ENCODE assay signal across 23 mouse cellular contexts in genomic region chr9:58289090-58289489, GRCm38 (mm10). TPM values are rescaled to one million over a fixed set of nuclear protein-coding genes. Genes with fewer than 3 reads are reported as not detected.
DNase-seq lines count a peak whose midpoint lies in the region; ATAC-seq and TF ChIP-seq lines count a peak whose summit lies in the region.
"Had no signal": no experiment of that assay in that cellular context is flagged by ENCODE, and none has a peak within 500 bp of the region (broad histone marks: within the 10 kb centered on the region; RNA-seq: fewer than 3 reads in every experiment).

No protein-coding gene starts in this region.

- no peak for TF ChIP-seq CTCF in kidney, adult 2 months (conservative IDR thresholded peaks at IDR 0.05; ENCODE audit: insufficient read depth, insufficient read length, low read depth, low read length)
- TF ChIP-seq CTCF in liver, postnatal 0 days (IDR thresholded peaks at IDR 0.05; ENCODE audit: low read depth), result no peak
- TF ChIP-seq CTCF in lung, adult 2 months (IDR thresholded peaks at IDR 0.05; ENCODE audit: insufficient read depth, low read length), result no peak

- H3K4me2 ChIP-seq in kidney, embryonic 16.5 days (replicated peaks; ENCODE audit: low read depth, low read length), result no peak overlapping the region
- no peak overlapping the region for H3K4me2 ChIP-seq in liver, postnatal 0 days (ENCODE audit: low read depth, low read length)
- H3K4me2 ChIP-seq: embryonic facial prominence, embryonic 12.5 days; forebrain, embryonic 12.5 days; heart, embryonic 12.5 days; hindbrain, embryonic 14.5 days had no signal

- DNase-seq in kidney, adult 11 months, result peak; percentile 50
- DNase-seq in kidney, adult 18-20 months, result no peak
- DNase-seq in kidney, adult 2 months, result peak; percentile 63
- DNase-seq in kidney, postnatal 36 days, result peak; percentile 30 to 53
- no peak for DNase-seq in liver, postnatal 0 days
- DNase-seq in layer of hippocampus, adult 8-10 months (ENCODE audit: low spot score in 2 of 2), result no peak
- DNase-seq in lung, adult 2 months, result no peak
- DNase-seq: adrenal gland, adult 2 months; adrenal gland, postnatal 25 days; cerebellum, adult 8-10 months; cerebellum, postnatal 14 days; embryo, embryonic 11 days; forebrain, postnatal 0 days; heart, adult 2 months had no signal

- WGBS in kidney, adult 2 months, result 79% methylated on average over 1 of the region's 1 CpGs
- 55% methylated on average over 1 of the region's 1 CpGs for WGBS in kidney, embryonic 16.5 days
- 64% methylated on average over 1 of the region's 1 CpGs for WGBS in liver, postnatal 0 days (ENCODE audit: insufficient replicate concordance)
- 48% methylated on average over 1 of the region's 1 CpGs for WGBS in lung, adult 2 months

- TF ChIP-seq POLR2A in kidney, adult 2 months (IDR thresholded peaks at IDR 0.05; ENCODE audit: low read depth, low read length), result no peak
- no peak for TF ChIP-seq POLR2A in lung, adult 2 months (IDR thresholded peaks at IDR 0.05; ENCODE audit: borderline replicate concordance, extremely low read depth, low read depth, low read length)

- ATAC-seq in kidney, embryonic 16.5 days (ENCODE audit: low FRiP score, low TSS enrichment), result peak; percentile 52; the same call in 1 of the 2 replicates
- no peak for ATAC-seq in liver, postnatal 0 days
- ATAC-seq: forebrain, postnatal 0 days; Patski had no signal

- H3K4me3 ChIP-seq in kidney, adult 2 months (ENCODE audit: insufficient read depth, low read depth, low read length), result no peak overlapping the region
- no peak overlapping the region for H3K4me3 ChIP-seq in kidney, embryonic 16.5 days (ENCODE audit: low read length)
- no peak overlapping the region for H3K4me3 ChIP-seq in liver, postnatal 0 days (ENCODE audit: low read depth, low read length)
- H3K4me3 ChIP-seq in lung, adult 2 months (replicated peaks; ENCODE audit: extremely low read depth, low read depth, low read length), result no peak overlapping the region
- H3K4me3 ChIP-seq: embryonic facial prominence, embryonic 12.5 days; forebrain, embryonic 12.5 days; heart, adult 2 months; heart, embryonic 12.5 days; hindbrain, embryonic 10.5 days had no signal

- no peaks in the 10 kb centered on the region for H3K36me3 ChIP-seq in kidney, adult 2 months (ENCODE audit: control insufficient read depth, insufficient read depth, low read length)
- no peaks in the 10 kb centered on the region for H3K36me3 ChIP-seq in kidney, embryonic 16.5 days (ENCODE audit: insufficient read depth, low read length)
- no peaks in the 10 kb centered on the region for H3K36me3 ChIP-seq in liver, postnatal 0 days (replicated peaks; ENCODE audit: insufficient read depth, low read length)
- H3K36me3 ChIP-seq: forebrain, embryonic 12.5 days; hindbrain, embryonic 10.5 days had no signal

- H3K27ac ChIP-seq in kidney, adult 2 months (ENCODE audit: insufficient read depth, low read depth, low read length), result peak overlapping the region; percentile 70
- H3K27ac ChIP-seq in kidney, embryonic 16.5 days (ENCODE audit: low read length), result peak overlapping the region; percentile 72
- H3K27ac ChIP-seq in liver, postnatal 0 days (ENCODE audit: low read depth), result no peak overlapping the region
- H3K27ac ChIP-seq: embryonic facial prominence, embryonic 12.5 days; forebrain, embryonic 12.5 days; heart, adult 2 months; hindbrain, embryonic 10.5 days; hindbrain, embryonic 14.5 days had no signal

- no peaks in the 10 kb centered on the region for H3K9me3 ChIP-seq in kidney, embryonic 16.5 days (ENCODE audit: low read length)
- no peaks in the 10 kb centered on the region for H3K9me3 ChIP-seq in liver, postnatal 0 days (ENCODE audit: low read length)
- H3K9me3 ChIP-seq: embryonic facial prominence, embryonic 12.5 days; forebrain, embryonic 12.5 days; heart, embryonic 12.5 days; hindbrain, embryonic 10.5 days had no signal

- no peak for TF ChIP-seq EP300 in liver, postnatal 0 days (IDR thresholded peaks at IDR 0.05; ENCODE audit: low read depth)

- no peaks in the 10 kb centered on the region for H3K4me1 ChIP-seq in kidney, adult 2 months (ENCODE audit: control insufficient read depth, insufficient read depth, low read length)
- no peaks in the 10 kb centered on the region for H3K4me1 ChIP-seq in kidney, embryonic 16.5 days (ENCODE audit: insufficient read depth, low read length)
- no peaks in the 10 kb centered on the region for H3K4me1 ChIP-seq in liver, postnatal 0 days (ENCODE audit: insufficient read depth)
- no peaks in the 10 kb centered on the region for H3K4me1 ChIP-seq in lung, adult 2 months (ENCODE audit: control insufficient read depth, insufficient read depth, low read length)
- H3K4me1 ChIP-seq: embryonic facial prominence, embryonic 12.5 days; forebrain, embryonic 12.5 days; heart, embryonic 12.5 days had no signal

- H3K9ac ChIP-seq in kidney, embryonic 16.5 days (replicated peaks; ENCODE audit: low read length), result no peak overlapping the region
- no peak overlapping the region for H3K9ac ChIP-seq in liver, postnatal 0 days (replicated peaks)
- H3K9ac ChIP-seq: embryonic facial prominence, embryonic 12.5 days; forebrain, embryonic 12.5 days; forebrain, postnatal 0 days; heart, embryonic 12.5 days; hindbrain, embryonic 14.5 days had no signal

- H3K27me3 ChIP-seq in kidney, adult 2 months (replicated peaks; ENCODE audit: control insufficient read depth, insufficient read depth, low read length), result no peaks in the 10 kb centered on the region
- no peaks in the 10 kb centered on the region for H3K27me3 ChIP-seq in kidney, embryonic 16.5 days (ENCODE audit: insufficient read depth, low read length)
- no peaks in the 10 kb centered on the region for H3K27me3 ChIP-seq in liver, postnatal 0 days (ENCODE audit: insufficient read depth, low read length)
- H3K27me3 ChIP-seq: embryonic facial prominence, embryonic 12.5 days; forebrain, embryonic 12.5 days; heart, embryonic 12.5 days; Patski had no signal

RNA-seq across cellular contexts. Expression of gene Loxl1, which starts 23.9 kb away (rescaled TPM):
- polyA plus RNA-seq in kidney, adult 2 months (2012; rRNA removed), result 32.3 and 41.8 TPM in 2 replicates
- polyA plus RNA-seq in kidney, embryonic 16.5 days (2015; fragmentation: Nextera tagmentation; extraction: Ambion mirVana), result 32.7 and 36.6 TPM in 2 replicates
- 2.8 and 3.1 TPM in 2 replicates for polyA plus RNA-seq in liver, postnatal 0 days (2015; fragmentation: Nextera tagmentation; extraction: Ambion mirVana)
- 1 to 10 TPM; 2.6 to 4.2 (median 3.0) TPM for total RNA-seq in layer of hippocampus, adult 8-10 months (2022)
- polyA plus RNA-seq in lung, adult 2 months (2012; rRNA removed), result 231 and 235 TPM in 2 replicates
- total RNA-seq: CH12.LX; common myeloid progenitor, adult 5-6 weeks had no signal

RNA-seq across cellular contexts. Expression of gene Stoml1, which starts 36.1 kb away (rescaled TPM):
- polyA plus RNA-seq in kidney, adult 2 months (2012; rRNA removed), result 32.5 and 32.6 TPM in 2 replicates
- polyA plus RNA-seq in kidney, embryonic 16.5 days (2015; fragmentation: Nextera tagmentation; extraction: Ambion mirVana), result 33.8 and 35.8 TPM in 2 replicates
- 5.6 and 6.7 TPM in 2 replicates for polyA plus RNA-seq in liver, postnatal 0 days (2015; fragmentation: Nextera tagmentation; extraction: Ambion mirVana)
- 10 to 100 TPM; 65.2 to 77.4 (median 75.3) TPM for total RNA-seq in layer of hippocampus, adult 8-10 months (2022)
- polyA plus RNA-seq in lung, adult 2 months (2012; rRNA removed), result 38.8 and 52.2 TPM in 2 replicates

RNA-seq across cellular contexts. Expression of gene Pml, which starts 39.5 kb away (rescaled TPM):
- polyA plus RNA-seq in kidney, adult 2 months (2012; rRNA removed), result 27.0 and 27.6 TPM in 2 replicates
- 26.7 TPM in 2 replicates for polyA plus RNA-seq in kidney, embryonic 16.5 days (2015; fragmentation: Nextera tagmentation; extraction: Ambion mirVana)
- 8.4 and 8.5 TPM in 2 replicates for polyA plus RNA-seq in liver, postnatal 0 days (2015; fragmentation: Nextera tagmentation; extraction: Ambion mirVana)
- 10 to 100 TPM; 13.2 to 19.0 (median 15.6) TPM for total RNA-seq in layer of hippocampus, adult 8-10 months (2022)
- 24.0 and 29.6 TPM in 2 replicates for polyA plus RNA-seq in lung, adult 2 months (2012; rRNA removed)

Comparison
In these comparisons a context has a peak if more than half of its experiments do, and no peak if none do; other contexts are left out.
1. DNase-seq: peak in kidney, adult 11 months (single experiment), kidney, adult 2 months (single experiment) and kidney, postnatal 36 days (2 of 2); none in kidney, adult 18-20 months (single experiment), liver, postnatal 0 days (single experiment), layer of hippocampus, adult 8-10 months (0 of 2) and lung, adult 2 months (single experiment).